Mouse (Mus musculus) heart, adult 9 months (tissue): ENCODE data around the gene Akt1.

ENCODE experiments used
- DNase-seq, 2 experiments: peaks; one replicate each; pipeline ENCODE4 v3.0.0; 2022; ENCODE audit warnings: low spot score in 2 of 2

Gene Akt1

GRCm38 (mm10) chr12:112628928-112629721 lies 45.6 kb downstream of the Akt1 start:
- DNase-seq, result peak; percentile 67 to 80

GRCm38 (mm10) chr12:112628197-112628596 lies 46.5 kb downstream of the Akt1 start:
- no peak for DNase-seq

- no peak for DNase-seq
These were observed 47.4 kb downstream of the Akt1 start for GRCm38 (mm10) chr12:112627097-112627881.

- DNase-seq, result no peak
These were observed 48.2 kb downstream of the Akt1 start for GRCm38 (mm10) chr12:112626455-112626854.

- no peak for DNase-seq
These were observed 49.0 kb downstream of the Akt1 start for GRCm38 (mm10) chr12:112625700-112626099.

- DNase-seq, result peak in 1 of 2 experiments; percentile 64
These were observed 50.9 kb downstream of the Akt1 start for GRCm38 (mm10) chr12:112623742-112624141.

- no peak for DNase-seq
These were observed 52.8 kb downstream of the Akt1 start for GRCm38 (mm10) chr12:112621900-112622299.

GRCm38 (mm10) chr12:112620354-112621061 lies 54.2 kb downstream of the Akt1 start:
- DNase-seq, result no peak

- DNase-seq, result peak; percentile 76 to 79
These were observed 54.9 kb downstream of the Akt1 start, which contains the start of gene Adssl1 for GRCm38 (mm10) chr12:112619686-112620353. TSS of gene Adssl1 (plus strand) at chr12:112620045.

- DNase-seq, result peak; percentile 74 to 75
These were observed 55.6 kb downstream of the Akt1 start for GRCm38 (mm10) chr12:112618981-112619685.

GRCm38 (mm10) chr12:112617898-112618380 lies 56.7 kb downstream of the Akt1 start:
- peak; percentile 81 to 83 for DNase-seq

- DNase-seq, result no peak
These were observed 57.5 kb downstream of the Akt1 start for GRCm38 (mm10) chr12:112617184-112617583.

- DNase-seq, result no peak
These were observed 58.0 kb downstream of the Akt1 start for GRCm38 (mm10) chr12:112616668-112617067.

GRCm38 (mm10) chr12:112609031-112609430 lies 65.7 kb downstream of the Akt1 start:
- DNase-seq, result no peak

- no peak for DNase-seq
These were observed 67.7 kb downstream of the Akt1 start for GRCm38 (mm10) chr12:112606998-112607397.

- DNase-seq, result peak; percentile 64 to 70
These were observed 68.9 kb downstream of the Akt1 start for GRCm38 (mm10) chr12:112605766-112606165.

- no peak for DNase-seq
These were observed 69.7 kb downstream of the Akt1 start for GRCm38 (mm10) chr12:112604709-112605649.

- no peak for DNase-seq
These were observed 70.7 kb downstream of the Akt1 start for GRCm38 (mm10) chr12:112604022-112604421.
